Mouse (Mus musculus) kidney, adult 11 months (tissue): ENCODE results near the gene Vmn1r116.
"Not testable (repeated sequence)": the region's sequence is repeated elsewhere in the genome, so short reads cannot be mapped to it uniquely, and the experiment has no call there.

Source experiments
- DNase-seq: peaks from one replicate; pipeline ENCODE4 v3.0.0; 2022

Vmn1r116 gene

DNA sequence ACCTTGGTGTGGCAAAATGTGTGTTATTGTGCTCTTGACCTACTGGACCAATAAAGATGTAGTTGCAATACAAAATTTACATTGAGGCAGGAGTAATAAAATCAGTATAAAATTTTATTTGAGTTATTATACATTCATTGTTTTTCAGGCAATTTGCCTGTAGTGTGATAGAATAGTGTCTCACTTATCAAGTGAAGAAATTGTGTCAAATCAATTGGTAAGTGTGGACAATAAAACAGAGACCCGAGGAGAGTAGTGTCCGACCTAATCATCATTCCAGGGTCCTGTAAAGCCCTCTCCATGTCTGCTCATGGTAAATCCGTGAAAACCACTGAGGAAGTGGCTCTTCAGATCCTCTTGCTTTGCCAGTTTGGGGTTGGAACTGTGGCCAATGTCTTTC, at the start of gene Vmn1r116:
Gene Vmn1r116, plus strand, starts transcription at position 301 of the 400 bp plus-strand sequence.
- DNase-seq = not testable (repeated sequence)

DNA sequence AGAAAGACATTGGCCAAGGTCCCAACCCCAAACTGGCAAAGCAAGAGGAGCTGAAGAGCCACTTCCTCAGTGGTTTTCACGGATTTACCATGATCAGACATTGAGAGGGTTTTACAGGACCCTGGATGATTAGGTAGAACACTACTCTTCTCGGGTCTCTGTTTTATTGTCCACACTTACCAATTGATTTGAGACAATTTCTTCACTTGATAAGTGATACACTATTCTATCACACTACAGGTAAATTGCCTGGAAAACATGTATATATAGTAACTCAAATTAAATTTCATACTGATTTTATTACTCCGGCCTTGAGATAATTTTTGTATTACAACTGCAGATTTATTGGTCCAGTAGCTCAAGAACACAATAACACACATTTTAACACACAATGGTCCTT, 27.2 kb upstream of the Vmn1r116 start, which contains the start of gene Vmn1r115:
Gene Vmn1r115, minus strand, starts transcription at position 101 of the 400 bp plus-strand sequence.
- DNase-seq = not testable (repeated sequence)

DNA sequence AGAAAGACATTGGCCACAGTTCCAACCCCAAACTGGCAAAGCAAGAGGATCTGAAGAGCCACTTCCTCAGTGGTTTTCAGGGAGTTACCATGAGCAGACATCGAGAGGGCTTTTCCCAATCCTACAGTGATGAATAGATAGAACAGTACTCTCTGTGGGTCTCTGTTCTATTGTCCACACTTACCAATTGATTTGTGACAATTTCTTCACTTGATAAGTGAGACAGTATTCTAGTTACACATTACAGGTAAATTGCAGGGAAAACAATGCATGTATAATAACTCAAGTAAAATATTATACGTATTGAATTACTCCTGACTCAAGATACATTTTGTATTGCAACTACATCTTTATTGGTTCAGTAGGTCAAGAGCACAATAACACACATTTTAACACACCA, 12.0 kb downstream of the Vmn1r116 start, which contains the start of gene Vmn1r117:
Gene Vmn1r117, minus strand, starts transcription at position 101 of the 400 bp plus-strand sequence.
- not testable (repeated sequence) for DNase-seq

DNA sequence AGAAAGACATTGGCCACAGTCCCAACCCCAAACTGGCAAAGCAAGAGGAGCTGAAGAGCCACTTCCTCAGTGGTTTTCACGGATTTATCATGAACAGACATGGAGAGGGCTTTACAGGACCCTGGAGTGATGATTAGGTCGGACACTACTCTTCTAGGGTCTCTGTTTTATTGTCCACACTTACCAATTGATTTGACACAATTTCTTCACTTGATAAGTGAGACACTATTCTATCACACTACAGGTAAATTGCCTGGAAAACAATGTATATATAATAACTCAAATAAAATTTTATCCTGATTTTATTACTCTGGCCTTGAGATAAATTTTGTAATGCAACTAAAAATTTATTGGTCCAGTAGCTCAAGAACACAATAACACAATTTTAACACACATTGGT, 40.2 kb downstream of the Vmn1r116 start, which contains the start of gene Vmn1r118:
Gene Vmn1r118, minus strand, starts transcription at position 101 of the 400 bp plus-strand sequence.
- not testable (repeated sequence) for DNase-seq
